Mouse (Mus musculus) adipose tissue, adult 10 weeks (tissue): ENCODE measurements around the gene Mrpl58. TPM values are rescaled to one million over a fixed set of nuclear protein-coding genes. Genes with fewer than 3 reads are reported as not detected.

Source experiments
- polyA plus RNA-seq: library from polyadenylated mRNA; stranded (reverse); fragments of 350-450 nt; fragmentation: Illumina TruSeq; extraction: RNeasy Lipid Tissue Mini Kit (QIAGEN cat#74804); gene quantifications from one replicate; pipeline ENCODE4 v1.2.3, GENCODE M21; 2014; ENCODE audit warnings: low read depth, low replicate concordance

Mrpl58 gene
- polyA plus RNA-seq = 64.3 TPM

DNA sequence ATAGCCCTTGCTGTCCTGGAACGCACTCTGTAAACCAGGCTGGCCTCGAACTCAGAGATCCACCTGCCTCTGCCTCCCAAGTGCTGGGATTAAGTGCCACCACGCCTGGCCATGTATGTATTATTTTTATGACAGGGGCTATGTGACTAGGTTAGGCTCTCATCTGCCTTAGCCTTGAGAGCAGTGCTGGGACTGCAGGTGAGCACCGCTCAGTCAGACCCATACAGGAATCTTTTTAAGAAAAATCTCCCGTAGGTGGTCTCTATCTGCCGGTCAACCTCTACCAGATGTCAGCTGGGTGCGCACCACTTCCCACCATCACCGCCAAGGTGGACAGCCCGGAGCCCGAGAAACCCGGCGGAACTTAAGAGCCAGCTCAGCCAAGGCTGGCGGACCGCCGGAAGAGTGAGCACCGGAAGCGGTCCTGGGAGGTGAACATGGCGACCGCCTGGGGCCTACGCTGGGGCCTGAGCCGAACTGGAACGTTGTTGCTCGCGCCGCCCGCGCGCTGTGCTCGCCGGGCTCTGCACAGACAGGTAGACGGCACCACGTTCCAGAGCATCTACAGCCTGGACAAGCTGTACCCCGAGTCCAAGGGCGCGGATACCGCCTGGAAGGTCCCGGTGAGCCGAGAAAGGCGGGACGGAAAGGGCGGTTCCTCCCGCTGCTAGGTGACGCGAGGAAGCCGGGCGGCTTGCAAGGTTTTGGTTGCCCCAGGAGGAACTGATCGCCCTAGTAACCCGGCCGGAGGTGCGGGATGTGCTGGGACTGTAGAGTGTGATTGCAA is at the start of gene Mrpl58:
TSS of gene Mrpl58 (plus strand) at position 415 of the 787 bp plus-strand sequence.

DNA sequence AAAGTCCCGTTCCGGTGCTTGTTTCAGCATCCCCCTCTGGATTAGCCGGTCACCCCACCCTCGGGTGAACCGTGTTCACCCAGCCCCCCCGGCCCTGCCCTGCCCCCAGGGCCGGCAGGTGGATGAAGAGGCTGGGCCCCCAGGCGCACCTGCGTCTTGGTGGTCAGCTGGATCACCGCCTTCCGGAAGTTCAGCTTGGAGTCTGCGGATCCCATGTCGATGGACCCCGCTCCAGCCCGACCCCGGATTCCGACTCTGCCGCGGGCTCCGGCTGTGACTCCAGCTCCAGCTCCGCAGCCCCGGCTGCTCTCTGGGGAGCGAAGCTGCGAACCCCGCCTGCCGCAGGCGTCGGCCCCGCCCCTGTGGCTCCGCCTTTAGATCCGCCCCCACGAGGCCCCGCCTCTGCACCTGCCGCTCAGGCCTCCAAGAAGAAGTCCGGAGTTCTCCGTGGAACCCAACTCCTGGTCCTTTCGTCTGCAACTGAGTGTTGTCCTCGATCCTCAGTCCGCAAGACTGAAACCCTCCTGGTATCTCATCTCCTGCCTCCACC is 36.1 kb upstream of the Mrpl58 start, which contains the start of gene Hid1:
TSS of gene Hid1 (minus strand) at position 362 of the 550 bp plus-strand sequence.

DNA sequence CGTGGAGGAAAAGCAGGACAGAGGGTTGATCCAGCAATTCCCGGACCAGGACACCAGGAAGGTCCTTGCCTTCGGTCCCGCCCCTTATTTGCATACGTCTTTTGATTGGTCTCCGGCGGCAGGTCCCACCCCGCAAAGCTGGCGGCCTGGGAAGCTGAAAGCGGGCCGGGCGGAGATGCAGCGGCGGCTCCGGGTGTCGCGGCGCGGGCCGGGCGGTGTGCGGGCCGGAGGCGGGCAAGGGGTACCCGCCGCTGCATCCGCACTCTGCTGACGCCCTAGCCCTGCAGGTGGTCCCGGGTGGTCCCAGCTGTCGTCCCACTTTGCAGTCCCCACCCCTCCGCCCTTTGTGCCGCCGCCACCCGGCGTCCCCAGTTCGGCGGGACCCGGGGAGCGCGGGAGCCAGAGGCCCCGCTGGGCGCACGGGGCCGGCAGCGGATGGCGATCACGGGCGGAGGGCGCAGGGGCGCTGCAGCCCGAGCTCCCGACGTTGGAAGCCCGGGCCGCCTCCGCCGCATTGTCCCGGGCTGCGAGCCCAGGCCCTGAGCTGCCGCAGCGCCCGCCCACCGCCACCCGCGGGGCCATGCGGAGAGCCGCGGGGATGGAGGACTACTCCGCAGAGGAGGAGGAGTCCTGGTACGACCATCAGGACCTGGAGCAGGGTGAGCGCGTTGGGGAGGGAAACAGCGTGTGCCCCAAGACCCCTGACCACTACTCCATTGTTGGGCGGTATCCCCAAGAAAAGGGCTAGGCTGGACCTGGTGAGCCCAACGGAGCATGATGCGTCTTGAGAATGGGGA is 21.6 kb upstream of the Mrpl58 start, which contains the start of gene Cdr2l:
TSS of gene Cdr2l (plus strand) at position 174 of the 797 bp plus-strand sequence.

DNA sequence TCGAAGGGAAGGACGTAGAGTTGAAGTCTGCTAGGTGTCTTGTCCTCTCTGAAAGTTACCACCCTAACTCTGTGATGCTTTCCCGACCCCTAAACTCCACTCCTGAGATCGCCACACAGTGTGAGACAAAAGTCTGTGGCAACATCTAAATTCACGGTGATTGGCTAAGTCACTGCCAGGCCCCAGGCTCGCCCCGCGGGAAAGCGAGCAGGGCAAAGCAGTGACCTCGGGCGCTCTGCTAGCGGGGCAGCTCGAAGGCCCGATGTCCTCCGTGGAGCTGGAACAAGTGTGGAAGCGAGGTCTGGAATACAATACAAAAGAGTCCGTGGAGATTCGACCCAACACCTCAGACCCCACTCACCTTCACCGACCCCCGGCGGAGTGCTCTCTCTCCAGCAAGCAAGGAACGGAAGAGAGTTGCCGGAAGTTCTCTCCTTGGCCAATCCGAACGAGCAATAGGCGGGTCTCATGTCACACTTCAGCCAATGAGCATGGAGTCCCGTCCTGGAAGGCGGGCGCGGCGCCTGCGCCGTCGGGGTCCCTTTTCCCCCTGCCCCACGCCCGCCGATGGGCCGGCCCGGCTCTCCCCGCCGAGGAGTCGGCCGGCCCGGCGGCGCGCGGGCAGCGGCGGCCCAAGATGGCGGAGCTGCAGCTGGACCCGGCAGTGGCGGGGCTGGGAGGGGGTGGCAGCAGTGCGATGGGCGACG is 16.1 kb downstream of the Mrpl58 start, which contains the start of the genes Atp5h and Kctd2:
TSS of gene Atp5h (minus strand) at position 432 of the 707 bp plus-strand sequence.
TSS of gene Kctd2 (plus strand) at position 598 of the 707 bp plus-strand sequence.

DNA sequence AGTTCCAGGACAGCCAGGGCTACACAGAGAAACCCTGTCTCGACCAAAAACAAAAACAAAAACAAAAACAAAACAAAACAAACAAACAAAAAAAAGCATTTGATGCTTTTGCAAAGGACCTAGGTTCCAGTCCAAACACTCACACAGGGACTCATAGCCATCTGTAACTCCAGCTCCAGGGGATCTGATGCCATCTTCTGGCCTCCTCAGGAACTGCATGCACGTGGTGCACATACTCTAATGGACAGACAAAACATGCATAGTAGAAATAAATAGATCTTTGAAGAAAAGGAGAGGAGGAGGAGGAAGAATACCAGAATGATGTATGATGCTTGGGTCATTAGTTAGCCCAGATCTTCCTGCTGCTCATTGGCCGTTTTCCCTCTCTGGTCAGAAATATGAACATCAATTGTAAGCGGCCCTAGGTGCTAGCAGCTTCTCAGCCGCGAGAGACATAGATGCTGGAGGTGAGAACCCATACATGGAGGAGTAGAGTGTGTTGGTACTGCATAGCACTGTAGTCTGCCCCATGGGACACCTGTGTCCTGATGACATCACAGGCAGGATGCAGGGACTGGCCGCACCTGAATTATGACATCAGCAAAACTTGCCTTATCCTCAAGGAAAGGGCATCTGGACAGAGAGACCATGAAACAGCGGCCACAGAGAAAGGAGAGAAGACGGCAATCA is 36.5 kb downstream of the Mrpl58 start, which contains the start of gene Trim80:
TSS of gene Trim80 (plus strand) at position 640 of the 690 bp plus-strand sequence.

Other genes starting within 250 kb of the Mrpl58 start
- gene Slc9a3r1, start 240.4 kb upstream of the Mrpl58 start, polyA plus RNA-seq = 73.1 TPM
- gene Tmem104, start 216.3 kb upstream of the Mrpl58 start, polyA plus RNA-seq = 8.6 TPM
- 37.4 TPM for gene Nat9, start 215.9 kb upstream of the Mrpl58 start, polyA plus RNA-seq
- not detected for gene Grin2c, start 136.5 kb upstream of the Mrpl58 start, polyA plus RNA-seq
- gene Fdxr, start 126.7 kb upstream of the Mrpl58 start, polyA plus RNA-seq = 9.3 TPM
- 4.6 TPM for gene Fads6, start 106.1 kb upstream of the Mrpl58 start, polyA plus RNA-seq
- not detected for gene Otop2, start 96.6 kb upstream of the Mrpl58 start, polyA plus RNA-seq
- not detected for gene Ush1g, start 81.7 kb upstream of the Mrpl58 start, polyA plus RNA-seq
- not detected for gene Otop3, start 69.0 kb upstream of the Mrpl58 start, polyA plus RNA-seq
- 5.4 TPM for gene Hid1, start 36.0 kb upstream of the Mrpl58 start, polyA plus RNA-seq
- 4.5 TPM for gene Cdr2l, start 21.8 kb upstream of the Mrpl58 start, polyA plus RNA-seq
- 496 TPM for gene Atp5h, start 16.2 kb downstream of the Mrpl58 start, polyA plus RNA-seq
- gene Kctd2, start 16.4 kb downstream of the Mrpl58 start, polyA plus RNA-seq = 34.3 TPM
- gene Trim80, start 36.8 kb downstream of the Mrpl58 start, polyA plus RNA-seq = 1.9 TPM
- 0.24 TPM for gene Slc16a5, start 58.7 kb downstream of the Mrpl58 start, polyA plus RNA-seq
- gene Armc7, start 71.9 kb downstream of the Mrpl58 start, polyA plus RNA-seq = 7.0 TPM
- gene Nt5c, start 88.1 kb downstream of the Mrpl58 start, polyA plus RNA-seq = 39.8 TPM
- gene Jpt1, start 110.6 kb downstream of the Mrpl58 start, polyA plus RNA-seq = 72.9 TPM
- 253 TPM for gene Sumo2, start 132.5 kb downstream of the Mrpl58 start, polyA plus RNA-seq
- gene Nup85, start 160.7 kb downstream of the Mrpl58 start, polyA plus RNA-seq = 35.1 TPM
- 54.4 TPM for gene Mrps7, start 200.2 kb downstream of the Mrpl58 start, polyA plus RNA-seq
- gene Gga3, start 200.3 kb downstream of the Mrpl58 start, polyA plus RNA-seq = 19.1 TPM
- gene Mif4gd, start 209.2 kb downstream of the Mrpl58 start, polyA plus RNA-seq = 75.7 TPM
- gene Slc25a19, start 224.5 kb downstream of the Mrpl58 start, polyA plus RNA-seq = 51.0 TPM